Mouse (Mus musculus) hindbrain, postnatal 0 days (tissue): ENCODE results near the gene Ak9. TPM values are rescaled to one million over a fixed set of nuclear protein-coding genes. Genes with fewer than 3 reads are reported as not detected.

Experiments
- ATAC-seq: fragments of 200-750 bp; cut with Nextera tagmentation; 2 replicates; pipeline ENCODE4 v1.8.0; 2017; ENCODE audit warnings: mild to moderate bottlenecking, moderate TSS enrichment, moderate library complexity
- DNase-seq: peaks from one replicate; pipeline ENCODE4 v3.0.0-alpha.2; 2015; ENCODE audit warnings: low spot score
- H3K27ac ChIP-seq: fragments of 300-500 bp; sonication (generic); 2 replicates; pipeline ENCODE4 v1.5.1; 2014; ENCODE audit warnings: mild to moderate bottlenecking
- H3K27me3 ChIP-seq: fragments of 300-500 bp; sonication (generic); 2 replicates; pipeline ENCODE4 v1.6.1; 2014; ENCODE audit warnings: low read length, mixed read lengths; ENCODE audit not compliant: insufficient read depth
- H3K36me3 ChIP-seq: fragments of 300-500 bp; sonication (generic); 2 replicates; pipeline ENCODE4 v1.6.1; 2014; ENCODE audit warnings: low read length, mixed read lengths; ENCODE audit not compliant: insufficient read depth
- H3K4me1 ChIP-seq: fragments of 300-500 bp; sonication (generic); 2 replicates; pipeline ENCODE4 v1.6.1; 2014; ENCODE audit warnings: antibody characterized with exemption, low read length, mixed read lengths; ENCODE audit not compliant: insufficient read depth
- H3K4me2 ChIP-seq: fragments of 300-500 bp; sonication (generic); 2 replicates; pipeline ENCODE4 v1.6.1; 2014; ENCODE audit warnings: low read depth, mild to moderate bottlenecking, low read length, moderate library complexity, mixed read lengths
- H3K4me3 ChIP-seq: fragments of 300-500 bp; sonication (generic); 2 replicates; pipeline ENCODE4 v1.5.1; 2014; ENCODE audit warnings: low read length
- H3K9ac ChIP-seq: fragments of 300-500 bp; sonication (generic); replicated peaks from 2 replicates; pipeline ENCODE4 v1.6.1; 2014; ENCODE audit warnings: mild to moderate bottlenecking, low read length, moderate library complexity, mixed read lengths
- H3K9me3 ChIP-seq: fragments of 300-500 bp; sonication (generic); 2 replicates; pipeline ENCODE4 v1.6.1; 2016; ENCODE audit warnings: low read length, mixed read lengths
- CTCF ChIP-seq: IDR thresholded peaks from 2 replicates; pipeline ENCODE4 v1.5.1; 2016; ENCODE audit warnings: antibody characterized with exemption, control low read depth, low read depth
- WGBS: fragments of 180-500 bp; shearing (Covaris S2); extraction: QIAGEN DNeasy Blood & Tissue Kit; methylation state at CpG from one replicate; pipeline ENCODE4 v1.1.7; 2014; 5-methylcytosine and 5-hydroxymethylcytosine counted together
- polyA plus RNA-seq: library from polyadenylated mRNA; unstranded; fragments of >200 nt; fragmentation: Nextera tagmentation; extraction: Ambion mirVana; gene quantifications from 2 replicates; pipeline ENCODE4 v1.2.1, GENCODE M21; 2015
- total RNA-seq: library from RNA; depleted of rRNA; stranded (reverse); fragments of >200 nt; gene quantifications from 2 replicates; pipeline ENCODE4 v1.2.3, GENCODE M21; 2014; rRNA removed

Gene Ak9
- 0.18 and 0.21 TPM in 2 replicates for total RNA-seq
- polyA plus RNA-seq, result 0.25 and 0.39 TPM in 2 replicates

GRCm38 (mm10) chr10:41303639-41304444 lies at the start of gene Ak9:
Gene Ak9 (plus strand): TSS chr10:41303980.
- WGBS, result under 1% methylated on average over 25 of the region's 25 CpGs
- Histone ChIP-seq H3K36me3 (no peaks in the 10 kb centered on the region), H3K27me3 (no peaks in the 10 kb centered on the region), H3K9me3 (no peaks in the 10 kb centered on the region), H3K4me1 (no peaks in the 10 kb centered on the region), H3K9ac (peak within 1 kb of the TSS; percentile 88), H3K4me3 (peak within 1 kb of the TSS; percentile 83), H3K4me2 (peak within 1 kb of the TSS; percentile 89), H3K27ac (peak within 1 kb of the TSS; percentile 92)
- ATAC-seq, result peak; percentile 75
- peak; percentile 89 for DNase-seq
- peak; percentile 76 for TF ChIP-seq CTCF

DNA sequence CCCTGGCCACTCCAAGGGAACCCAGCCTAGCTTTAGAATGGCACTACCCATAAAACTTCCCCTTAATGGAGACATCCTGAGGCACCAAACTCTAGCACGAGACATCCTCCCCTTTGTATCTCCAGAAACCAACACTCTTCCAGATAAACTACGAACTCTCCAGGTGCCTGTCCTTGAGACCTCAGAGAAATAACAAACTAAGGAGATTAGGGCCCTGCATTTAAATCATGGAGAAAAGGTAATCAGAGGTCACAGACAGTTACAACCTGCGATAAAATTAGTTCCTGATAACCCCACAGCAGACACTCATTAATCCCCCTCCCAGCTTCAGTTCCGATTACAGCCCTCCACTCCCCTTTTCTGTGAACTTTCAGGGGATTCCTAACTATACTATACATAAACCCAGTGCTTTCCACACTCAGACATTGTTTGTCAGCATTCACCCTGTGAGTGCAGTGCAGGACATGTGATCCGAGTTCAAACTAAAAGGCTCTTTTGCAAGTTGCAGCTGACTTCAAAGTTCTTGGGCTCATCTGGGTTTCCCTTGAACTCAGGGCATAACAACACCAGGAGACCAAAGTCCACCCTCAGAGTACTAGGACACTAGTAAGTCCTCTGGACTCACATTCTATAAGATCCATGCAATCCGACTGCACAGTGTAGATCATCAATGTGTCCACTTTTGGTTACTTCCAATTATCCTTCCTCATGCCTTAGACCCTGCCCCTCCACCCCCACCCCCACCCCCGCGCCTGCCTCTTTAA lies 43.4 kb upstream of the Ak9 start:
- DNase-seq (no peak), ATAC-seq (no peak)
- Histone ChIP-seq H3K36me3 (peaks cover 19% of the 10 kb centered on the region; the same call in 1 of the 2 replicates), H3K4me2 (no peak overlapping the region), H3K9ac (no peak overlapping the region), H3K4me3 (no peak overlapping the region), H3K9me3 (no peaks in the 10 kb centered on the region), H3K4me1 (no peaks in the 10 kb centered on the region), H3K27me3 (no peaks in the 10 kb centered on the region), H3K27ac (no peak overlapping the region)
- no peak for TF ChIP-seq CTCF
- 66% methylated on average over 8 of the region's 8 CpGs for WGBS

DNA sequence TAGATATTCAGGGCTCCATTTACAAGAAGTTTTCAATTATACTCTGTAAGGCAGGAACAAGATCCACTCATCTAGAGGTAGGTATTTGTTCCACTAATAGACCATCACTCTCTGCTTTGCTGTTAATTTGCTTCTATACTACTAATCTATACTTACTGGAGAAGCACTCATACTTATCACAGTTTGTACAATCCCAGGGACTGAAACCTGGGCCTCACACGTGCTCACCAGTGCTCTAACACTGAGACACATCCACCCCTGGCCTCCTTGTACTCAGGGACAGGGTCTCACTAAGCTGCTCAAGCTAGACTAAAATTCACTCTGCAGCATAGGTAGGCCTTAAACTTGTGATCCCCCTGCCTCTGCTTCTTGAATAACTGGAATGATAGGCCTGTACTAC lies 42.6 kb upstream of the Ak9 start:
- TF ChIP-seq CTCF, result no peak
- no peak overlapping the region for H3K4me3 ChIP-seq
- no peaks in the 10 kb centered on the region for H3K9me3 ChIP-seq
- DNase-seq (no peak), ATAC-seq (no peak)
- no peaks in the 10 kb centered on the region for H3K4me1 ChIP-seq
- H3K27me3 ChIP-seq, result no peaks in the 10 kb centered on the region
- no peak overlapping the region for H3K9ac ChIP-seq
- H3K27ac ChIP-seq, result no peak overlapping the region
- 75% methylated on average over 1 of the region's 1 CpGs for WGBS
- peaks cover 13% of the 10 kb centered on the region; the same call in 1 of the 2 replicates for H3K36me3 ChIP-seq
- no peak overlapping the region for H3K4me2 ChIP-seq

- Histone ChIP-seq H3K27ac (no peak overlapping the region), H3K4me2 (no peak overlapping the region), H3K9me3 (no peaks in the 10 kb centered on the region), H3K36me3 (peaks cover 11% of the 10 kb centered on the region; the same call in 1 of the 2 replicates), H3K4me3 (no peak overlapping the region), H3K9ac (no peak overlapping the region), H3K27me3 (no peaks in the 10 kb centered on the region), H3K4me1 (no peaks in the 10 kb centered on the region)
- peak; percentile 52 for DNase-seq
- ATAC-seq, result no peak
- peak; percentile 44 for TF ChIP-seq CTCF
Observed at GRCm38 (mm10) chr10:41261889-41262288, 41.9 kb upstream of the Ak9 start.

DNA sequence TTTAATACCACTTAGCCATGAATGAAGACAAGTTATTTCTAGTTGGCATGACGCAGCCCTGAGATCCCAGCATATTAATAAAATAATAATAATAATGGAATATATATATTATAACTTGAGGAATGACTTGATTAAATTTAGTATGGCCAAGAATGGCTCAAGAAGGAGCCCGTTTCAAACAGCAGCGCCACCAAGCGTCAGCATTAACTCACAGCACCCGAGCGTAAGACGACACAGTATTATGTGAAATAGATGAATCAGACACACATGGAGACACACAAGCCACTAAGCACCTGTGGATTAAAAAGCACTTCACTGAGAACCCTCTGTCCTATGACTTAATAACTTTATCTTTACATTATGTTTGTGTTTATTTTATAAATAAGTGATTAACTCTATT lies 31.9 kb upstream of the Ak9 start:
- Histone ChIP-seq H3K9ac (no peak overlapping the region), H3K4me1 (no peaks in the 10 kb centered on the region; the same call in 1 of the 2 replicates), H3K9me3 (no peaks in the 10 kb centered on the region), H3K4me2 (no peak overlapping the region), H3K27me3 (no peaks in the 10 kb centered on the region), H3K36me3 (no peaks in the 10 kb centered on the region; the same call in 1 of the 2 replicates), H3K4me3 (no peak overlapping the region), H3K27ac (no peak overlapping the region)
- ATAC-seq (peak; percentile 45), DNase-seq (peak; percentile 74)
- TF ChIP-seq CTCF, result peak; percentile 72
- 40% methylated on average over 7 of the region's 7 CpGs for WGBS

DNA sequence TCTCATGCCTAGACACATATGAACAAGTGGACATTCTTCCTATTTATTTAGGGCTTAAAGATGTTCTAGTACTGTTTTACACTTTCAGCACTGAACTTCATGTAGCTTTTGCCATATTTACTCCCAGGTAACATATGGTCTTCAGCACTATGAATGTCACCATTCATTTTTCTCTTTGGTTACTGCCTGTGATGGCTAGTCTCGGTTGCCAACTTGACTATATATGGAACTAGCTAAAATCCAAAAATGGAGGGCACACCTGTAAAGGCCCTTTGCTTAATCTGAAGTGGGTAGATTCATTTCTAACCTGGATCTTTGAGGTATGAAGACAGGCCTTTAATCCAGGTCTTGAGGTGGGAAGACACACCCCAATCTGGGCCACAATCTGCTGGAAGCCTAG lies 28.9 kb upstream of the Ak9 start:
- ATAC-seq (no peak), DNase-seq (no peak)
- no peak overlapping the region for H3K9ac ChIP-seq
- 76% methylated on average over 1 of the region's 1 CpGs for WGBS
- no peaks in the 10 kb centered on the region; the same call in 1 of the 2 replicates for H3K36me3 ChIP-seq
- H3K9me3 ChIP-seq, result no peaks in the 10 kb centered on the region
- TF ChIP-seq CTCF, result no peak
- H3K4me2 ChIP-seq, result no peak overlapping the region
- H3K27me3 ChIP-seq, result no peaks in the 10 kb centered on the region
- H3K27ac ChIP-seq, result no peak overlapping the region
- no peaks in the 10 kb centered on the region; the same call in 1 of the 2 replicates for H3K4me1 ChIP-seq
- H3K4me3 ChIP-seq, result no peak overlapping the region
